Mouse (Mus musculus) CH12.LX (cell line): Measurements from ENCODE around the gene Bphl. TPM values are rescaled to one million over a fixed set of nuclear protein-coding genes. Genes with fewer than 3 reads are reported as not detected.

Experiments used
- DNase-seq: peaks from one replicate; pipeline ENCODE4 v3.0.0-alpha.2; 2013; ENCODE audit errors: extremely low read depth
- H3K27ac ChIP-seq: 2 replicates; pipeline ENCODE4 v1.5.1; 2012; ENCODE audit warnings: low read depth, mild to moderate bottlenecking, control low read depth, moderate library complexity; ENCODE audit not compliant: insufficient read depth
- H3K27me3 ChIP-seq: replicated peaks from 2 replicates; pipeline ENCODE3; 2012; ENCODE audit warnings: inconsistent platforms
- H3K36me3 ChIP-seq, 2 experiments: replicated peaks in 1 of 2; 2 replicates each; pipeline versions ENCODE3 to v1.6.1; 2012; ENCODE audit warnings: inconsistent platforms in 1 of 2, low read length in 1 of 2, mild to moderate bottlenecking in 1 of 2, mixed read lengths in 1 of 2, moderate library complexity in 1 of 2; ENCODE audit not compliant: control insufficient read depth in 1 of 2, insufficient read depth in 1 of 2
- H3K4me1 ChIP-seq, 2 experiments: 2 replicates each; pipeline ENCODE4 v1.6.1; 2012; ENCODE audit warnings: inconsistent platforms in 1 of 2, moderate library complexity in 1 of 2; ENCODE audit not compliant: insufficient read depth in 2 of 2, control insufficient read depth in 1 of 2
- H3K4me2 ChIP-seq: 2 replicates; pipeline ENCODE4 v1.6.1; 2012; ENCODE audit warnings: low read depth, mild to moderate bottlenecking, control low read depth; ENCODE audit not compliant: poor library complexity, insufficient read depth, severe bottlenecking
- H3K4me3 ChIP-seq, 3 experiments: fragments of 150-350 bp in 1 of 3; sonication (generic) in 1 of 3; replicated peaks in 1 of 3; 2 replicates each; pipeline versions ENCODE3 to v1.5.1; 2011 to 2012; ENCODE audit warnings: low read depth in 2 of 3, low read length in 2 of 3, mild to moderate bottlenecking in 2 of 3, moderate library complexity in 2 of 3, control low read depth in 1 of 3, improper control_type of control experiment in 1 of 3, inconsistent platforms in 1 of 3, mixed read lengths in 1 of 3; ENCODE audit not compliant: poor library complexity in 1 of 3
- H3K79me2 ChIP-seq: replicated peaks from 2 replicates; pipeline ENCODE4 v1.6.1; 2012; ENCODE audit warnings: mild to moderate bottlenecking, moderate library complexity; ENCODE audit not compliant: control insufficient read depth, poor library complexity, insufficient read depth, severe bottlenecking; ENCODE audit errors: extremely low read depth
- H3K9ac ChIP-seq: 2 replicates; pipeline ENCODE4 v1.6.1; 2012; ENCODE audit warnings: low read depth, mild to moderate bottlenecking, control low read depth, moderate library complexity; ENCODE audit not compliant: insufficient read depth
- H3K9me3 ChIP-seq: replicated peaks from 2 replicates; pipeline ENCODE3; 2012; ENCODE audit warnings: low read length, inconsistent platforms, mixed read lengths
- CTCF ChIP-seq, 2 experiments: IDR thresholded peaks in 1 of 2; conservative IDR thresholded peaks in 1 of 2; 2 replicates each; pipeline ENCODE4 v1.5.1; 2011 to 2012; ENCODE audit warnings: low read depth in 2 of 2, low read length in 2 of 2, improper control_type of control experiment in 1 of 2, inconsistent platforms in 1 of 2, mild to moderate bottlenecking in 1 of 2, moderate library complexity in 1 of 2
- ELF1 ChIP-seq: IDR thresholded peaks from 2 replicates; pipeline ENCODE4 v1.6.1; 2014; ENCODE audit warnings: low read depth, mild to moderate bottlenecking, inconsistent platforms, low read length, improper control_type of control experiment
- EP300 ChIP-seq: IDR thresholded peaks from 2 replicates; pipeline ENCODE4 v1.6.1; 2011; ENCODE audit warnings: low read length, improper control_type of control experiment
- HCFC1 ChIP-seq: IDR thresholded peaks from 2 replicates; pipeline ENCODE4 v1.6.1; 2012; ENCODE audit warnings: low read depth, mild to moderate bottlenecking, inconsistent platforms, low read length, improper control_type of control experiment
- IRF4 ChIP-seq: IDR thresholded peaks from 2 replicates; pipeline ENCODE4 v1.6.1; 2014; ENCODE audit warnings: low read depth, mild to moderate bottlenecking, inconsistent platforms, low read length, improper control_type of control experiment
- JUN ChIP-seq: IDR thresholded peaks from 2 replicates; pipeline ENCODE4 v1.6.1; 2011; ENCODE audit warnings: low read depth, mild to moderate bottlenecking, low read length, improper control_type of control experiment, moderate library complexity; ENCODE audit not compliant: insufficient read depth
- MAX ChIP-seq: IDR thresholded peaks from 2 replicates; pipeline ENCODE4 v1.6.1; 2011; ENCODE audit warnings: low read length, improper control_type of control experiment
- MAZ ChIP-seq: IDR thresholded peaks from 2 replicates; pipeline ENCODE4 v1.6.1; 2012; ENCODE audit warnings: low read depth, mild to moderate bottlenecking, inconsistent platforms, low read length, improper control_type of control experiment, moderate library complexity
- MEF2A ChIP-seq: IDR thresholded peaks from 2 replicates; pipeline ENCODE4 v1.6.1; 2014; ENCODE audit warnings: low read depth, mild to moderate bottlenecking, inconsistent platforms, low read length, improper control_type of control experiment, borderline replicate concordance
- MXI1 ChIP-seq: IDR thresholded peaks from 2 replicates; pipeline ENCODE4 v1.6.1; 2011; ENCODE audit warnings: mild to moderate bottlenecking, low read depth, low read length, improper control_type of control experiment
- MYC ChIP-seq: IDR thresholded peaks from 2 replicates; pipeline ENCODE4 v1.6.1; 2011; ENCODE audit warnings: low read depth, mild to moderate bottlenecking, improper control_type of control experiment, low read length
- NRF1 ChIP-seq: IDR thresholded peaks from 2 replicates; pipeline ENCODE4 v1.6.1; 2014; ENCODE audit warnings: low read depth, mild to moderate bottlenecking, inconsistent platforms, low read length, improper control_type of control experiment, moderate library complexity
- POLR2A ChIP-seq: IDR thresholded peaks from 2 replicates; pipeline ENCODE4 v1.6.1; 2011; ENCODE audit warnings: low read depth, mild to moderate bottlenecking, improper control_type of control experiment, low read length
- POLR2AphosphoS2 ChIP-seq: IDR thresholded peaks from 2 replicates; pipeline ENCODE4 v1.6.1; 2011; ENCODE audit warnings: low read depth, low read length, improper control_type of control experiment
- RAD21 ChIP-seq: IDR thresholded peaks from 2 replicates; pipeline ENCODE4 v1.6.1; 2011; ENCODE audit warnings: low read depth, mild to moderate bottlenecking, low read length, improper control_type of control experiment, moderate library complexity
- UBTF ChIP-seq: IDR thresholded peaks from 2 replicates; pipeline ENCODE4 v1.6.1; 2012; ENCODE audit warnings: low read depth, mild to moderate bottlenecking, inconsistent platforms, low read length, improper control_type of control experiment, moderate library complexity
- ZC3H11A ChIP-seq: IDR thresholded peaks from 2 replicates; pipeline ENCODE4 v1.6.1; 2012; ENCODE audit warnings: low read depth, mild to moderate bottlenecking, inconsistent platforms, low read length, improper control_type of control experiment
- ZKSCAN1 ChIP-seq: IDR thresholded peaks from 2 replicates; pipeline ENCODE4 v1.6.1; 2012; ENCODE audit warnings: low read depth, inconsistent platforms, low read length, improper control_type of control experiment, borderline replicate concordance
- ZNF384 ChIP-seq: IDR thresholded peaks from 2 replicates; pipeline ENCODE4 v1.6.1; 2012; ENCODE audit warnings: low read depth, low read length, improper control_type of control experiment, inconsistent platforms
- dilution Hi-C: fragments of 300-500 bp; cut with MboI; formaldehyde crosslinking; loops from 2 replicates; pipeline ENCODE4 v1.14.3; 2020; ENCODE audit warnings: low sequenced_read_pairs; ENCODE audit not compliant: extremely low pct_unique_long_range_greater_than_20kb, extremely low pct_ligation_motif_present
- in situ Hi-C: fragments of 300-500 bp; cut with MboI; formaldehyde crosslinking; loops from 3 replicates; pipeline ENCODE4 v1.14.3; 2019; ENCODE audit warnings: low sequenced_read_pairs, low pct_ligation_motif_present, low pct_unique_long_range_greater_than_20kb, mixed read lengths
- polyA plus RNA-seq: library from polyadenylated mRNA; unstranded; fragments of >175 nt; gene quantifications from 2 replicates; pipeline ENCODE4 v1.2.1, GENCODE M21; 2012; ENCODE audit warnings: low read depth; ENCODE audit not compliant: insufficient read length
- total RNA-seq, 2 experiments: library from RNA; depleted of rRNA; stranded (reverse); fragments of 300-350 nt in 1 of 2; fragments of >200 nt in 1 of 2; gene quantifications; 2 replicates each; pipeline ENCODE4 v1.2.3; 2012 to 2014

The Bphl gene
- total and polyA plus RNA-seq, 3 experiments, result 18.1 to 41.3 (median 35.3) TPM

DNA sequence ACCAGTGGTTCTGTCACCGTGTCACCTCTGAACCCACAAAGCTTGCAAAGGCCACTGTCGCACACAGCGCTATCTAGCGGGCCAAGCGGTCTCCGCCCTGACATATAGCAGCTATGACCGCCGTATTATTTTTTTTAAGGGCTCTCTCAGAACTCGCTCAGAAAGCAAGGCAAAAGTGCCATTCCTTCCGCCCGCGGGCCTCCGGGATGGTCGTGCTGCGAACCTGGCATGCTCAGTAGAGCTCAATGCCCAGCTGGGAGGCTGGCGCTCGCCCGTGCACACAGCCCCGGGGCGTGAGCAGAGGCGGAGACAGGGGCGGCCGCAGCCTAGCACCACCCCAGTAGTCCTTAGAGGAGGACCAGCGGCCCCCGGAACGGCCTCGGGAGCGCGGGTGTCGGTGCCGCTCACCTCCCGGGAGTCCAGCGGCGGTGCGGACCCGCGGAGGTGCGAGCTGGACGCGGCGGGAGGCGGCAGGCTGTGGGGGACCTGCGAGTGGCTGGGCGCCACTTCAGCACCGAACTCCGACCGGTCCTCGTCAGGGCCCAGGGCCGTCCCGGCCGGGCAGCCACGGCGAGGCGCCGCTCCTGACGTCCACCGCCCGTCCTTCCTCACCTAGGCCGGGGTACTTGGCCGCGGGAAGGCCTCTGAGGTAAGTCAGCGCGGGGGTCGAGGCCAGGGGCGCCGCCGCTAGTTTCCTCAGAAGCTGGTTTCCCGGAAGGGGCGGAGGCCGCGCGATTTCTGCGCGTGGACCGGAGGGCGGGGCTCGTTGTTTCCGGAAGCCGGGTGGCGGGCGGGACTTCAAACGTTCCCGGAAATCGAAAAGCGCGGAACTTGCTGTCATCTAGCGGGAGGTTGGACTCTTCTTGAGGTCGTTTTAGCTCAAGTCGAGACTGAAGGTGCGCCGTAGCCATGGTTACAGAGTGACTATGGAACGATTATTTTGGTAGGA, 35.1 kb upstream of the Bphl start, which contains the start of the genes Ripk1 and Serpinb6a (continued):
- TF ChIP-seq UBTF (peak; percentile 79; the same call in 1 of the 2 replicates), POLR2A (peak; percentile 68)

DNA sequence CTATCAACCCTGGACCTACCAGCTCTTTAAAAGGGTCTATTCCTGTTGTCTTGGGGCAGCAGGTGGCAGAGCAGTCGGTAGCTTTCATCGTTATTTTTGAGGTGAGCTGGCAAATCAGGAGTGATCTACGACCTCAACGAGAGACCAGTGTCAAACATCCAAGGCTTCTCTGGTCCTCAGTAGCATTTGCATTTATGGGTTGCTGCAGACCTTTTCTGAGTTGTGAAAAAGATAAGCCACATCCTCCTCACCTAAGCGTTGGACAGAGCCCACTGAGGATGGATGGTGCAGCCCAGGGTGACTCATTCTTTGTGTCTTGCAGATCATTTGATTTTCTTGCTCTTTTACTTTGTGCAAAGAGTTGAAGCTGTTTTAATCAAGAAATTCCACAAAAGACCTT, 34.3 kb upstream of the Bphl start:
- peaks cover 0 to 13% of the 10 kb centered on the region in 2 experiments for H3K36me3 ChIP-seq
- H3K79me2 ChIP-seq, result peaks cover 9% of the 10 kb centered on the region; the same call in 1 of the 2 replicates
- TF ChIP-seq MAZ (no peak), MYC (no peak), EP300 (no peak), POLR2A (no peak), MAX (no peak), MEF2A (no peak), JUN (no peak), POLR2AphosphoS2 (no peak), ZC3H11A (no peak), ZKSCAN1 (no peak), ZNF384 (no peak), RAD21 (no peak), CTCF (conservative IDR thresholded peaks at IDR 0.05 in 1 of 2, IDR thresholded peaks at IDR 0.05 in 1 of 2; ENCODE audit: low read depth in 2 of 2, low read length in 2 of 2) (no peak), IRF4 (no peak), ELF1 (no peak), NRF1 (no peak), MXI1 (no peak), HCFC1 (no peak)
- H3K4me2 ChIP-seq, result peak overlapping the region; percentile 94
- H3K9ac ChIP-seq, result peak overlapping the region; percentile 53; the same call in 1 of the 2 replicates
- no peaks in the 10 kb centered on the region for H3K27me3 ChIP-seq
- no peak overlapping the region for H3K27ac ChIP-seq
- no peaks in the 10 kb centered on the region for H3K9me3 ChIP-seq
- H3K4me3 ChIP-seq, result peak overlapping the region; percentile 87 to 99 (median 97)
- peaks cover 0 to 27% of the 10 kb centered on the region in 2 experiments; a peak in 2 of 4 replicates for H3K4me1 ChIP-seq
- dilution Hi-C loops, result no loop called here
- in situ Hi-C loops, result loop anchor here (5.0 kb wide), 1 partner anchor 41 kb away; the partner anchor contains the start of gene Nqo2
- DNase-seq, result peak; percentile 19
